Mouse (Mus musculus) erythroid progenitor cell, adult 5-6 weeks (primary cell): ENCODE results near the gene Tex261. TPM values are rescaled to one million over a fixed set of nuclear protein-coding genes. Genes with fewer than 3 reads are reported as not detected.
"Not testable (repeated sequence)": the region's sequence is repeated elsewhere in the genome, so short reads cannot be mapped to it uniquely, and the experiment has no call there.

Experiments used
- ATAC-seq: replicated peaks from 2 replicates; pipeline ENCODE4 v1.8.0; 2016; ENCODE audit warnings: moderate number of reproducible peaks, mild to moderate bottlenecking, moderate TSS enrichment, inconsistent platforms; ENCODE audit not compliant: poor library complexity, low FRiP score, severe bottlenecking
- total RNA-seq, 2 experiments: library from RNA; stranded (forward) in 1 of 2; stranded (reverse) in 1 of 2; fragments of 150-400 nt in 1 of 2; fragments of 186-747, 209-891 nt in 1 of 2; gene quantifications; 2 replicates each; pipeline versions ENCODE4 v1.2.3 to v1.2.4; 2015 to 2017; ENCODE audit warnings: low replicate concordance in 2 of 2

The Tex261 gene
- total RNA-seq (2015; ENCODE audit: low replicate concordance): 18.9 and 21.3 TPM in 2 replicates
- total RNA-seq (2017; ENCODE audit: low replicate concordance): 13.2 and 15.1 TPM in 2 replicates

GRCm38 (mm10) chr6:83775638-83776293 is at the start of gene Tex261:
Gene Tex261, minus strand, starts transcription at chr6:83775813.
- ATAC-seq: peak; percentile 85

DNA sequence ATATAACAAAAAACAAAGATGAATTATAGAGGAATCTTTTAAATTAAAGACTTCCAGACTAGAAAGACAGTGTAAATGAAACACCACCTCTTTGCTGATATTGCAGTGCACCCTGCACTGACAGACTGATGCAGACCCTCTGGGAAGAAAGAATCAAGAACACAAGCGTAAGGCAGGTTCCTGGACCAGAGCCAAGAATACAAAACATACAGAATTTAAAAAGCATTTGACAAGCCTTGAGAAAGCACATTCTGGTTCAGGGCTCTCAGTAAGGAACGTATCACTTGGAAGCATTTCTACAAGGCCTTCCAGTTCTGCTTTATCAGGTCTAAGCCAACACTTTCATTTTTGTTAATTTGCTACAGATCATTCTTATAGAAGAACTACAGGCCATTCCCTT is 46.2 kb upstream of the Tex261 start:
- ATAC-seq: no peak

DNA sequence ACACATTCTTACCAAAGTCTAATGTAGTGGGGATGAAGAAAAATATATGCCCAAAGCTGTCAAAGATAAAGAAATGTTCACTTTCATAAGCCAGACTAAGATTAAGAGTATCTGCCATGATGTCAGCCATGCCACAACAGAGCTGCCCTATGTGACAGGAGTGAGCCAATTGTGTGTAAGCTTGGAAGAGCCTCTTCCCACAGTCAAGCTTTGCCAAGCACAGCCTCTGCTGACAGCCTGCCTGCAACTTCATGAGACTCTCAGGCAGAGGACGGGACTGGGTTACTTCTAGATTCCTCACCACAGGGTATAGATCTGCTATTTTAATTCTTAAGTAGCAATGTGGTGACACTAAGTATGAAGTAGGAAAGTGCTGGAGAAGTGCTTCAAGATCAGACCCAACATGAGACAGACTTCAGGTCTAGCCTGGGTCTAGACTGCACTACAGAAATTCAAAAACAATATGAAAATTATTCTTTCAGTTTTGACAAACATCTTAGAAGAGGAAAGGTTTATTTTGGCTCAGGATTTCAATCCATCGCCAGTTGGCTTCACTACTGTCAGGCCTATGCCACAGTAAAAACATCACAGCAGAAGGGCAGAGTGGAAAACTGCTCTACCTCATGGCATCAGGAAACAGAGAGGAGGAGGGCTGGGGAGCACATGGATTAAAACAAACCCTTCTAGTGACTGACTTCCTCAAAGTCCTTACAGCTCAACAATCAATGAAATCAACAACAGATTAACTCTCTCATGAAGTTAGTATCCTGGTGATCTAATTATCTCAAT is 45.3 kb upstream of the Tex261 start:
- ATAC-seq: no peak

GRCm38 (mm10) chr6:83818996-83819395 is 43.4 kb upstream of the Tex261 start:
- no peak for ATAC-seq

DNA sequence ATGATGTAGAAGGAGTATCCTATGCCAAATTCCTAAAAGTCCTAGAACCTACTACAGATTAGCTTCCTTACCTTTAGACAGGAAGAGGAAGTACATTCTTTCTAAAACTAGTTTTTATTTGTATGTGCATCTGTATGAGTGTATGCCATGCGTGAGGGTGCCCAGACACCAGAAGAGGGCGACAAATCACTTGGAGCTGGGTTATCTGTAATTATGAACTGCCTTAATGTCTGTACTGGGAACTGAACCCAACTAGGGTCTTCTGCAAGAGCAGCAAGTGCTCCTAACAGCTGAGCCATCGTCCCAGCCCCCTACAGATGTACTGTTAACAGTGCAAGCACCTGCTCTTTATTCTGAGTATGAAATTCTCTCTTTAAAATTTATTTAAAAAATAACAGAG is 40.2 kb upstream of the Tex261 start:
- ATAC-seq: no peak

GRCm38 (mm10) chr6:83802846-83803245 is 27.2 kb upstream of the Tex261 start:
- no peak for ATAC-seq

DNA sequence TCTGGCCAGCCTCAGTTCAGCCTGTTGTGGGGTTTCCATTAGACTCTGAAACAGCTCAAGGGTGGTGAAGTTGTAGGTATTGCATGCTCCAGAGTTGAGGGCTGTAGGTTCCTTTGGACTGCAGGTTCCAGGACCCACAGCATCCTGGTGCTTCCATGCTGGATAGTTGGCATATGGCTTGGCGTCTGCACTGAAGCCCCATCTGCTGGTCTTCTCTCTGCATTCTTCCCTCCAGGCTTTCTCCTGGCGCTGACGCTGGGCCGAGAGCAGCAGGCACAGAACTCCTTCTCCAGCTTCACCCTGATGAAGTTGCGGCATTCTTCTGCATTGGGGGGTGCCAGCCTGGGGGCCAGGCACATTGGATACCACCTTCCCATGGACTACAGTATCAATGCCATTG is 26.4 kb upstream of the Tex261 start:
- no peak for ATAC-seq

- ATAC-seq: no peak
These were observed 21.1 kb upstream of the Tex261 start for GRCm38 (mm10) chr6:83796686-83797085.

GRCm38 (mm10) chr6:83795492-83795900 is 19.9 kb upstream of the Tex261 start:
- ATAC-seq: no peak

DNA sequence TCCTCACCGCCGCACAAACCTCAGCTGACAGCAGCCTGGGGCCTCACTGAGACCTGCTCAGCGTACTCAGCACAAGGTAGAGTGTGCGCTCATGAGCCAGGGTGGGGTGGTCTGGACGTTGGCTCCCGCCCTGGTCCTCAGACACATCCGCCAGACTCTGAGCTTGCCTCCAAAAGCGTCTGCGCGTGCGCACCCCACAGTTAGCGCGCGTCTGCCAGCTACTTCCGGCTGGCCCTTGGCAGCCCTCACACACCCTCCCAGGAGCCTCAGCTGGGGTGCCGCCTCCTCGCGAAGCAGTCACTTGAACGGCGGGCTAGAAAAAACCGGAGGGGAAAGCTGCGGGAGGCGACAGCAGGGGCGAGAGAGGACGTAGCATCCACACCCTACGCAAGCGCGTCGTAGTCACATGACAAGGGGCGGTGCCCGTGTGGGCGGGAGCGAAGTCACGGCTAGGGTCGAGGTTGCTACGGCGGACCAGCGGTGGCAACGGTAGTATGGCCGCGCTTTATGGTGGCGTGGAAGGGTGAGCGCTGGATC is 19.2 kb upstream of the Tex261 start, which contains the start of gene Nagk:
Gene Nagk (plus strand): TSS at position 223 of the 537 bp plus-strand sequence.
- ATAC-seq: peak; percentile 94

GRCm38 (mm10) chr6:83791251-83791890 is 15.8 kb upstream of the Tex261 start:
- ATAC-seq: no peak

DNA sequence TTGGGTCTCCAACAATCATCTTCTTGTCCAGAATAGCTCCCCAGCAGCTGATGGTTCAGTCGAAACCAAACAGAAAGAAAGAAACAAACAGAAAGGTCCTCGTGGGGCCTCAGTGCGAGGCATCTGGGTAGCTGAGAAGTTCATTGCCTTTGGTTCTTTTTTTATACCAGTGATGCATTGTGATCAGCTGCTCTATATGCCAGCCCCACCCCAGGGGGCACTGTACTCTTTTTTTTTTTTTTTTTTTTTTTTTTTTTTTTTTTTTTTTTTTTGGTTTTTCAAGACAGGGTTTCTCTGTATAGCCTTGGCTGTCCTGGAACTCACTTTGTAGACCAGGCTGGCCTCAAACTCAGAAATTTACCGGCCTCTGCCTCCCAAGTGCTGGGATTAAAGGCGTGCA is 14.9 kb upstream of the Tex261 start:
- ATAC-seq: not testable (repeated sequence)

DNA sequence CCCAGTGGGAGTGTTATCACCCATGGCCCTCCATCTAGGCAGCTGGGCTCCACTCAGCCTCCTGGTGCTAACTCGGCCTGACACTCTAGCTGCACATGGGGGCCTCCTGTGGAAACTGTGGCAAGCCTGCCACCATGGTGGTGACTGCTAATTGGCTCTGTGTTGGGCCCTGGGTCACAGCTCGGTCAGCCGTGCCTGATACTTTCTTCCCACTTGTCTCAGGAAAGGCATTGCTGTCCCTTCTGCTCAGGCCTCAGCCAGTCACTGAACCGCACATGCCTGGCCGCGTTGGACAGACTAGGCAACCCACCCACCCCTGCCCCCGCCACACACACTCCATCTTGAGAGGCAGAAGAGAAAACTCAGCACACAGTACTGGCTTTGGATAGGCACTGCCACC is 12.9 kb upstream of the Tex261 start:
- no peak for ATAC-seq

GRCm38 (mm10) chr6:83786426-83786825 is 10.8 kb upstream of the Tex261 start:
- no peak for ATAC-seq

DNA sequence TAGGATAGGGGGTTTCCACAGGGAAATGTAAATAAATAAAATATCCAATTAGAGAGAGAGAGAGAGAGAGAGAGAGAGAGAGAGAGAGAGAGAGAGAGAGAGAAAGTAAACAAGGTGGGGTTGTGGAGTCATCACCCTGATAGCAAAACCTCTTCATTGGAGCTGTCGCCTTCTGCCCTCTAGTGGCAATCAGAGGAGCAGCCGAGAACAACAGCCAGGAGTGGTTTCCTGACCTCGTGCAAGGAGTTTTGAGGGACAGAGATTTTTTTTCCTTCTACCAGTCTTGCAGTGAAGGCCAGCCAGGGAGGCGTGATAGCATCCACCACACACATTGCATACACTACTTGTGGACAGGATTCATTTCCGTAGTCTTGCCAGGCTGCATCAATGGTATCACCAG is 3.4 kb upstream of the Tex261 start:
- 0 out of 2 replicates have a peak, but pooled peaks have one; percentile 60 for ATAC-seq

- ATAC-seq: no peak
These were observed 2.7 kb upstream of the Tex261 start for GRCm38 (mm10) chr6:83778306-83778705.

GRCm38 (mm10) chr6:83774781-83775563 is 641 bp downstream of the Tex261 start:
- ATAC-seq: 0 out of 2 replicates have a peak, but pooled peaks have one; percentile 10

DNA sequence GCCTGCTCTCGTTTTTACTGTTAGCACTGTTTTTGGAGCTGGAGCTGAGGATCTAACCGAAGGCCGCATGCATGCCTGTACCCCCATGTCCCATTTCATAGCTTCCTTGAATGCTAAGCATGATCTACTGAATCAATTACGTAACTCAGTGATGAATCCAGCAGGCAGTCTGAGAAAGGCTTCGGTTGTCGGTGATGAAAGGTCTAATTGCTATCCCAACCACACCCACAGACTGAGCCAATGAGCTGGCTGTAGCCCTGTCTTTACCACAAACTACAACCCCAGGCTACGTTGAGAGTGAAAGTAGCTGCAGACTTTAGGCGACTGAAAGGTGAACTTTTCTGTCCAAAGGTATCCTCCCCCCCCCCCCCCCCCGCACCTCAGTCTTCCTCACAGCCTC is 1.5 kb downstream of the Tex261 start:
- ATAC-seq: no peak

- no peak for ATAC-seq
These were observed 7.1 kb downstream of the Tex261 start for GRCm38 (mm10) chr6:83768485-83768884.

DNA sequence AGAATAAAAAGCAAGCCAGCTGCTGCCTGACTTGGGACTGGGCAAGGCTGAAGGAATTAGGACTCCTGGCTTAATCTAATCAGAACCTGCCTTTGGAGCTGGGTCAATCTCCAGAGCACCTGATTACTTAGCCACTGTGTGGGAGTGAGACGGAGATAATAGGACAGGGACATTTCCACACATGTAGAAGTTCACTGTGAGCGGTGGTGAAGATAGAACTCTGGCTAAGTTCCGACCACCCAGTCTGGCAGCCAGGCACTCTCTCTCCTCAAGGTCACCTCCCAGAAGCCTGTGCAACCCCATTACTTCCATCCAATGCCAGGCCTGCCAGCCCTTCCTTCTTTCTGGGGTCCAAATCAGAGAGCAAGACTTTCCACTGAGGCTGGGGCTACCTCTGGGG is 8.6 kb downstream of the Tex261 start:
- no peak for ATAC-seq
